Mouse (Mus musculus): ENCODE results near the gene Btbd19.

Gene Btbd19

DNA sequence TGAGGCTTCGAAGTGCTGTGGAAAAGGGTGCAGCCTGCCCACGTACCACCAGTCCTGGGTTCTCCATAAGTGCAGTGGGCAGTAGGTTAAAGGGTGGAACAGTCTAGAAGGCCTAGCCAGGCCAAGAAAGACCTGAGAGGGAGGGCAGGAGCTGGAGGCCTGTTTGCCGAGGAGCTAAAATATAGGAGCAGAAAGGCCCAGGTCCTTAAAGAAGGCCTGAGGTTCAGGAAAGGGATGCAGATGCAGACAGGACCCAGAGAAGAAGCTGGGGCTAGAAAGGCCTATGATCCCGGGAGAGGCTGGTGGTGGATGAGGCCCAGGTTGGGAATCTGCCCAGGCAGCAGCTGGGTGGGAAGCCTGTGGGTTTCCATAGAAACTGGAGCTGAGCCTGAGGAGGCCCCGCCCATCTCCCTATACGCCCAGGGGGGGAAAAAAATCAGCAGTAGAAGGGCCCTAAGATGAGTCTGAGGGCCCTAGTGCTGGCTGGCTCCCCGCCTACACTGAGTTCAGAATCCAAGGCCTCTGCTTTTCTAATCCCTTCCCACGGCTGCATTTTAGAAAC, at the start of gene Btbd19:
Gene Btbd19, minus strand, starts transcription at position 378 of the 562 bp plus-strand sequence.
- no peak for DNase-seq (ENCODE audit: low spot score)

DNA sequence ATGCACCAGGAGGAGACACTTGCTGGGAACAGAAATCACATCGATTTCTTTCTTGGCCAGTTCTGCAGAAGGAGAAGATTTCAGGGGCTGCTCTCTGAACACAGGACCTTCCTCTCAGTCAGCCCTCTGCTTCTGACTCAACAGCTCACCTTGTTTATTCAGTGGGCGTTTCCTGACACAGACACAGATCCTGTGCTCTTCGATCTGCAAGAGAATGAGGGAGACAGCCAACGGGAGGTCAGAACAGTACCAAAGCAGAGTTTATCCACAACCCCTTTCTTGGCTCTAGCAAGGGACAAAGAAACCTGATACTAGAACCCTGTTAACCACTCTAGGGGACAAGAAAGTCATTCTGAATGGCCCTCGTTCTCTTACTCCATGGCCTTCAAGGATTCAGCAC, 44.4 kb upstream of the Btbd19 start:
- DNase-seq (ENCODE audit: low spot score), result no peak

DNA sequence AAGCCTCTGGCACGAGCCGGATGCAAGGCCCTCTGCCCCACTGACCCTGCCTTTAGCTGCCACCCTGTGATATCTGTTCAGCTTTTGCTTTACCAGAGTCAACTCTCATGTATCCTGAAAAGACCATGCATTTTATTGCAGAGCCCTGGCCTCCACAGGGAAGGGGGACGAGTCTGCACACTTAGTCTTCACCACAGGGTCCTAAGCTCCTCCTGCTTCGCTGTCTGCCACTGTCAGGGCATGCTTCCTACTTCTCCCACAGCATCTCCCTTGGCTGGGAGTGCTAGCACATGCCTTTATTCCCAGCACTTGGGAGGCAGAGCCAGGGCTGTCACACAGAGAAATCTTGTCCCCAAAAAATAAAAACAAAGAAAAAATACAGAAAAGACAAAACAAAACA, 35.7 kb upstream of the Btbd19 start:
- no peak for DNase-seq (ENCODE audit: low spot score)

DNA sequence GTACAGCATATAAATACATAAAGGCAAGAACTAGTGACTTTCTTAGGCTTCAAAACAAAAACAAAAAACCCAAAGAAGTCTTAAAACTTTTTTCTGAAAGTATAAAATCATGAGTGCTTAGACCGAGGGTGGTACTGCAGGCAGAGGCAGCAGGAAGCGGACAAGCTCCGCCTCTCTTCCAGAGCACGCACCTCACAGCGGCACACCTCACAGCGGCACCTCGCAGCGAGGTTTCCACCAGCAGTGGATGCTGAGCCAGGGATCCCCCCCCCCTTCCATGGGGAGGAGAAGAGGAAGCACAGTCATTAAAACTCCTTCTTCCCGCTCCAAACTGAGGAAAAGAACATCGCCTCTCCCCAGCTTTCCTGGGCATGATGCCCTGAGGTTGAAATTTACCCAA, 34.1 kb upstream of the Btbd19 start:
- DNase-seq (ENCODE audit: low spot score), result no peak

DNA sequence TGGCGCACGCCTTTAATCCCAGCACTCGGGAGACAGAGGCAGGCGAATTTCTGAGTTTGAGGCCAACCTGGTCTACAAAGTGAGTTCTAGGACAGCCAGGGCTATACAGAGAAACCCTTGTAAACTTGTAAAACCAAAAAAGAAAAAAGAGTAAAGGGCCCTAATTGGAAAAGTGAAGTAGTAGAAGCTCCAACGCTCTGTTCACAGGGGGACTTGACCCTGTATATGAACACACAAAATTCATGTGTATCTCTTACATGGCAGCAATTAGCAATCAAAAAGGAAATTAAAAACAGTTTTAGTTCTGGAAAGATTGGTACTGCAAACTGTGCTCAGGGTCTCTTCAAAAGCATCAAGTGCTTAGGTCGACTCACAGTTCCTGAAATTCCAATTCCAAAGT, 30.8 kb upstream of the Btbd19 start:
- no peak for DNase-seq (ENCODE audit: low spot score)

DNA sequence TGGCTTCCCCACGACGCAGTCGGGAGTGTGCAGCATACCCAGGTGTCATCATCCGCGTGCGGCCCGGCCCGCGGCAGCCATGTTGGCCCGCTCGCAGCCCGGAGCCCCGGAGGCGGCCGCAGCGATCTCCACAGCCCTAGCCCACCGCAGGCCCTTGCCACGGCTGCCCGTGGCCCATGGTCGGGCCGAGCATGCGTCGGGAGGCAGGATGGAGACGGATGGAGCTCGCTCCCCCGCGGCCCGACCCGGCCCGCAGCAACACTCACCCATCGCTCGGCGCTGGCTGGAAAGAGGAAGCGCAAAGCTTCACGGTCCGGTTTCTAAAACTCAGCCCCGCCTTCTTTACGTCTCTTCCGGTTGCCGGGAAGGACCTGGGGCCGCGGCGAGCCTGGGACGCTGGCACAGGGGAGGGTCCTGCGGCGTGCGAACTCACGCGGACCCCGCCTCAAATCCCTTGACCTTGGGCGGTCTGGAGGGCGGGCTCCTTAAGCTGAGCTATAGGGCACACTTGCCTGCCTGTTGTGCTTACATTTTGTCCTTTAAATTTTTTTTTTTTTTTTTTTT, 30.3 kb upstream of the Btbd19 start, which contains the start of gene Rps8:
Gene Rps8, minus strand, starts transcription at position 452 of the 564 bp plus-strand sequence.
- DNase-seq (ENCODE audit: low spot score), result peak; percentile 33

- DNase-seq (ENCODE audit: low spot score), result no peak
Observed at GRCm38 (mm10) chr4:117155020-117155791, 29.7 kb upstream of the Btbd19 start.

- no peak for DNase-seq (ENCODE audit: low spot score)
Observed at GRCm38 (mm10) chr4:117152714-117153113, 27.2 kb upstream of the Btbd19 start.

DNA sequence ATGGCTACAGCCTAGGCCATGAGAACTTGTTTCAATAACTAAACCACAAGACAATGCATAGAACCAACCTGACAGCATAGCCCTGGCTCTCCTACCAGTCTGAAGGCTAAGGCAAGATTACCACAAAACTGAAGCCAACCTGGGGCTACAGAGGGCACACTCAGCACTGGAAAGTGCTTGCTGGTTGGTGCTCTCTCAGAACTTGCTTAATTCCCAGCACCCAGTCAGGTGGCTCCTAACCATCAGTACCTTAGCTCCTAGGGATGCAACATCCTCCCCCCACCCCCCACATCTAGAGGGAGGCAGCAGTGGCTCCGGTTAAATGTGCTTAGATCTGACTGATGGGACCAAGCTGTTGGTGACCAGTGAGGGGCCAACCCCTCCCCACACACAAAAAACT, 25.9 kb upstream of the Btbd19 start:
- no peak for DNase-seq (ENCODE audit: low spot score)

- DNase-seq (ENCODE audit: low spot score), result no peak
Observed at GRCm38 (mm10) chr4:117150212-117150733, 24.7 kb upstream of the Btbd19 start.

DNA sequence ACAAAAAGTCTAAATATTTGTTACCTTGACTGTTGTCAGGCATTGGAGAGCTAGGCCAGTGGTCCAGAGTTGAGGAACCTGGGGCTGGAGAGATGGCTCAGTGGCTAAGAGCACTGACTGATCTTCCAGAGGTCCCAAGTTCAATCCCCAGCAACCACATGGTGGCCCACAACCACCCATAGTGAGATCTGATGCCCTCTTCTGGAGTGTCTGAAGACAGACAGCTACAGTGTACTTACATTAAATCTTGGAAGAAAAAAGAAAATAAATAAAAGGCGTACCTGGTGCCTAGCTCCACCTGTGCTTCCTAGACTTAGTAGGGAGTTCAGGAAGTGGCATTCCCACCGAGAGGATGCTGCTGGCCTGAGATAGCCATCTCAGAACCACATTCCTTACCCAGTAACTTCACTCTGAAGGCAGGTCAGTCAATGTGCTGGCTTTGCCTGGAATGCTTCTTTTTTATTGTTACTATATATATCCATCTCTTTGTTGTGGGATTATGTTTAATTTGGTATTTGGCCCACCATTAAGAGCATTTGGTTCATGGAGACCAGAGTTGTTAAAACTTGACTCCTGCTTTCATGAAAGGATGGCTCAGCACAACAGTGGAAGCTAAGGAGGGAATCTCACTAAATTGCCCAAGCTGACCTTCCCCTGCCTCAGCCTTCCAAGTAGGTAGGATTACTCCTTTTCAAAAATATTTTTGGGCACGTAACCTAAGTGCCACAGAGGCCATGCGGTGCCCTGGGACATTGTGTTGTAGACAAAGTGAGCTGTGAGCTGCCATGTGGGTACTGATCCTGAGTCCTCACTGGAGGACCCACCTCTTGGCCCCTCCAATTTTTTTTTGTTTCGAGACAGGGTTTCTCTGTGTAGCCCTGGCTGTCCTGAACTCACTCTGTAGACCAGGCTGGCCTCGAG, 24.0 kb upstream of the Btbd19 start:
- no peak for DNase-seq (ENCODE audit: low spot score)

GRCm38 (mm10) chr4:117148815-117149214, 23.3 kb upstream of the Btbd19 start:
- no peak for DNase-seq (ENCODE audit: low spot score)

DNA sequence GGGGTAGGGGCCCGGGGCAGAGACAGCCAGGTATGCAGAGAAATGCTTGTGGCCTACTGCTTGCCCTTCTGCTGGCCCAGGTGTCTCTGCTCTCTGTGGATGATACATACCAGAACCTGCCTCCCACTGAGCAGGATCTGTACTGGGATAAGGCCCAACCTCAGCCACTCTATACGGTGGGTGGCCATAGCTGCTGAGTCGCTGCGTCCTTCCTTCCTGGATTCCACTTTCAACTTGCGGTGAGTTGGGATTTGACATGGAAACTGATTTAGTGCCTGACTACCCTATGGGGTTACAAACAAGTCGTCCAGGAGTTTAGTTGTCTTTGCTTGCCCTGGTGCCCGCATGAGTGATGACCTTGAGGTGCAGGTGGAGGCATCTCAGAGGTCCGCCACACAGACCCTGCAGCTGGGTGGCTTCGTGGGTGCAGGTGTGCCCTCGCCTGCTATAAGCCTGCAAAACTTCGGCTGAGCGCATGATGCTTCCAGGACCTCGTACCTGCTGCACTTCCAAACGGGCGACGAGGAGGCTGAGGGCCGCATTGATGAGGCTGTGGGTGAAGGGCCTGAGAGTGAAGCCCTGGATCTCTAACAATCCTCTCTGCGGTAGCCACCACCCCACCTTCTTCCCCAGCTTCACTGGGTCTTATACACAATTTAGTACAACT, 22.7 kb upstream of the Btbd19 start:
- DNase-seq (ENCODE audit: low spot score), result no peak

GRCm38 (mm10) chr4:117146176-117146575, 20.7 kb upstream of the Btbd19 start:
- peak; percentile 77 for DNase-seq (ENCODE audit: low spot score)

- no peak for DNase-seq (ENCODE audit: low spot score)
Observed at GRCm38 (mm10) chr4:117145248-117145647, 19.7 kb upstream of the Btbd19 start.

DNA sequence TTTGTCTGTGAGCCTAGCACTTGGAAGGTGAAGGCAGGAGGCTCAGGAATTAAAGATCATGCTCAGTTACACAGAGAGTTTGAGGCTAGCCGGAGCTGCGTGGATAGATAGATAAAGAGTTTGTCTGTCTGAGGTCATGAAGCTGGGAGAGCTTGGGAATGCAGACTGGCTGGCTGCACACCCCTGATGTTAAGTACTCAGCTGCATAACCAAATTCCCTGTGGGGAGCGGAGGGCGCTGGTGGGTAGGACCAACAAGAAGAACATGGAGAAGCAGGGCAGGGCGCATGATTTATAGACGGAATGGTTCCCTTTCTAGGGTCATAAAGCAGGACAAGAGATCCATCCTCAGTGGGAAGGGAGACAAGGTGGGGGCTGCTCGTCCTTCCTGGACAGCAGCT, 17.5 kb upstream of the Btbd19 start:
- no peak for DNase-seq (ENCODE audit: low spot score)

- no peak for DNase-seq (ENCODE audit: low spot score)
Observed at GRCm38 (mm10) chr4:117140613-117141012, 15.1 kb upstream of the Btbd19 start.

- DNase-seq (ENCODE audit: low spot score), result no peak
Observed at GRCm38 (mm10) chr4:117139217-117139612, 13.7 kb upstream of the Btbd19 start.

DNA sequence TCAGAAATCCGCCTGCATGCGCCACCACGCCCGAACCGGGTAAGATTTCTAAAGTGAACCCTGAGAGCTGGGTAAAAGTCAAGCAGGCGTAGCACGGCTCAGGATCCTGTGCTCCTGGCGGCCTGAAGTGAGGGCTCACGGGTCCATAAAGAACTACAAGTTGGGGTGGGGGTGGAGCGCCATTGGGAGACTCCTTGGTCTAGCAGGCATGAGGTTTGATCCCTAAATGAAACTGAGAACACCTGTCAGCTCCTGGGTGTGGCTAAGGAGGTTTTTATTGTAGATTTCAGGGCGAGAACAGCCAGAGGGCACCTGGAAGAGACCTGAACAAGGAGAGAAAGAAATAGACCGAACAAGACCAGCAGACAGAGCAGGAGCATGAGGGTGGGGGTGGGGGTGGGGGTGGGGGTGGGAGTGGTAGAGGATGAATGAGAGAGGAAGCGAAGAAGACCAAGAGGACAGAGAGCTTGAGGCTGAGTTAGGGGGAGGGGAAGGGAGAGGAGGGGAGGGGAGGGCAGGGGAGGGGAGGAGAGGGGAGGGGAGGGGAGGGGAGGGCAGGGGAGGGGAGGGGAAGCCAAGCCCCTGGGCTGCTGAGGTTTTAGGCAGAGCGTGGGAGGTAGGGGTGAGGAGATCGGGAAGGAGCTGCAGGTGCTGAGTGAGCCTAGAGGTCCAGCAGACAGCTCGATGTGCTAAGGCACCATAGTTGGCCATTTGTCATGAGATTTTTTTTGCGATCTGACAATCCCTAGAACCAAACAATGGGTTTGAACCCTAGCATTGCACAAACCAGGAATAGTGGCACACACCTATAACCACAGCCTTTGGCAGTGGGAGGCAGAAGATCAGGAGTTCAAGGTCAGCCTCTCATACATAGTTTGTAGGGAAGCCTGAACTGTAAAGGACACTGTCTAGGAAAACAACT, 13.0 kb upstream of the Btbd19 start:
- DNase-seq (ENCODE audit: low spot score), result no peak

DNA sequence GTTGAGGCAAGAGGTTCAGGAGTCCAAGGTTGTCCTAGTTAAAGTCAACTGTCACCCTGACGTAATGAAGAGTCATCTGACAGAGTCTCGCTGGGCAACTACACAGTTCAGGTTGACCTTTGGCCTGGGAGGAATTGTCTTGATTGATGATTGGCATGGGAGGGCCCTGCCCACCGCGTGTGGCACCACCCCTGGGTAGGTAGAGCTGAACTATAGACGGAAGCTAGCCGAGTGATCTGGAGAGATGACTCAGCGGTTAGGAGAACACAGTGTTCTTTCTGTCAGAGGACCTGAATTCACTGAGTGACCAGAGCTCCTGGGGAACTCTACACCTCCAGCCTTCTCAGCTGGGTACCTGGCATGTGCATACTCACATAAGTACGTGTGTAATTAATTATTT, 10.5 kb upstream of the Btbd19 start:
- DNase-seq (ENCODE audit: low spot score), result no peak

GRCm38 (mm10) chr4:117134601-117134995, 9.1 kb upstream of the Btbd19 start:
- DNase-seq (ENCODE audit: low spot score), result no peak
